Mouse (Mus musculus) embryonic facial prominence, embryonic 10.5 days (tissue): ENCODE results near the gene Apbb1. TPM values are rescaled to one million over a fixed set of nuclear protein-coding genes. Genes with fewer than 3 reads are reported as not detected.

Experiments
- DNase-seq: peaks from one replicate; pipeline ENCODE4 v3.0.0-alpha.2; 2017; ENCODE audit warnings: low spot score
- H3K27ac ChIP-seq: fragments of 300-500 bp; sonication (generic); replicated peaks from 2 replicates; pipeline ENCODE4 v1.5.1; 2016; ENCODE audit warnings: mild to moderate bottlenecking
- H3K27me3 ChIP-seq: fragments of 300-500 bp; sonication (generic); replicated peaks from 2 replicates; pipeline ENCODE4 v1.6.1; 2016; ENCODE audit warnings: low read depth, mild to moderate bottlenecking; ENCODE audit not compliant: poor library complexity, severe bottlenecking
- H3K36me3 ChIP-seq: fragments of 300-500 bp; sonication (generic); replicated peaks from 2 replicates; pipeline ENCODE4 v1.6.1; 2016; ENCODE audit warnings: mild to moderate bottlenecking, moderate library complexity
- H3K4me1 ChIP-seq: fragments of 300-500 bp; sonication (generic); 2 replicates; pipeline ENCODE4 v1.6.1; 2016
- H3K4me3 ChIP-seq: fragments of 300-500 bp; sonication (generic); 2 replicates; pipeline ENCODE4 v1.5.1; 2016; ENCODE audit warnings: mild to moderate bottlenecking, moderate library complexity
- H3K9me3 ChIP-seq: fragments of 300-500 bp; sonication (generic); 2 replicates; pipeline ENCODE4 v1.6.1; 2016; ENCODE audit warnings: mild to moderate bottlenecking
- WGBS: fragments of 180-500 bp; shearing (Covaris S2); methylation state at CpG from one replicate; pipeline ENCODE4 v1.1.7; 2016; 5-methylcytosine and 5-hydroxymethylcytosine counted together
- polyA plus RNA-seq: library from polyadenylated mRNA; unstranded; fragments of >200 nt; fragmentation: Nextera tagmentation; extraction: Ambion mirVana; gene quantifications from 2 replicates; pipeline ENCODE4 v1.2.1, GENCODE M21; 2016

The Apbb1 gene
- polyA plus RNA-seq, 1 experiment from 2014 or later, result 94.9 TPM

DNA sequence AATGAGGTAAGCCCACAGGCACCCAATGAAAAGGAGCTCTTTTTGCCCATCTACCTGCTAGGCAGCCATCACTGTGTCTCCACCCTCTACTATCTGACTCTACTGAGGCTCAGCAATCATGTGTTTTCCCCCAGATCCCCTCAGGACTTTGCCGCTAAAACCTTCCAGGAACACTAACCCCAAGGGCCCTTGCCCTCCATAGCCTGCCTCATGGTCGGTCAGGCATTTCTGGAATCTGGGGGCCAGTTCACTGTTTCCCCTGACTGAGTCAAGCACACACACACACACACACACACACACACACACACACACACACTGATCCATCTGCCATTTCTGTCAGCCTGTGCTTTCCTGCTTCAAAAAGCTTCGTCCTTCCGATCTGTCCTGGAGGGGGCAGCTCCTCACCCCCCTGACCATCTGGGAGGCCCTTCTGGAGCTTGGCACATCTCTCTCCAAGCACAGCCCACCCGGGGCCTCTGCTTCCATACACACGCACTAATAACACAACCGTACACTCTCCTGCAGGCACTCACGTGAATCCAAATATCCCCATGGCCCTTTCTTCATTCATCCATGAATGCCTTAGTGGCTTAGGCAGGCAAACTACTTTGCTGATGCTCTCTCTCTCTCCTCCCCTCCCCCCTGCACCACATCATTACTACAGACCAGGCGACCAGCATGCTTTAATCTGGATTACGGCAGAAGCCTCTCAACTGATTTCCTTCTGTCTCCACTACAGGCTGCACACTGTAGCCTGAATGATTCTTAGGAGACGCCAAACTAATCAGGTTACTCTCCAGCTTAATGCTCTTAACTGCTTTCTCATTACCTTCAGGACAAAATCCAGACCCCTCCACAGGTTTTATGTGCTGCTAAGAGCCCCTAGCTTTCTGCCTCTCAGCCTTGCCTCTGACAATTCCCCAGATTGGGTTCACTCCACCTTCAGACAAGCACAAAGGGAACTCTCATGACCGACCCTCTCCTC, 11.6 kb downstream of the Apbb1 start:
- Histone ChIP-seq H3K4me3 (peak overlapping the region; percentile 8; the same call in 1 of the 2 replicates), H3K36me3 (peaks cover 60% of the 10 kb centered on the region), H3K4me1 (peaks cover 27% of the 10 kb centered on the region), H3K27me3 (no peaks in the 10 kb centered on the region), H3K9me3 (no peaks in the 10 kb centered on the region), H3K27ac (no peak overlapping the region; the same call in 1 of the 2 replicates)
- peak; percentile 15 for DNase-seq
- WGBS, result 23% methylated on average over 12 of the region's 12 CpGs

DNA sequence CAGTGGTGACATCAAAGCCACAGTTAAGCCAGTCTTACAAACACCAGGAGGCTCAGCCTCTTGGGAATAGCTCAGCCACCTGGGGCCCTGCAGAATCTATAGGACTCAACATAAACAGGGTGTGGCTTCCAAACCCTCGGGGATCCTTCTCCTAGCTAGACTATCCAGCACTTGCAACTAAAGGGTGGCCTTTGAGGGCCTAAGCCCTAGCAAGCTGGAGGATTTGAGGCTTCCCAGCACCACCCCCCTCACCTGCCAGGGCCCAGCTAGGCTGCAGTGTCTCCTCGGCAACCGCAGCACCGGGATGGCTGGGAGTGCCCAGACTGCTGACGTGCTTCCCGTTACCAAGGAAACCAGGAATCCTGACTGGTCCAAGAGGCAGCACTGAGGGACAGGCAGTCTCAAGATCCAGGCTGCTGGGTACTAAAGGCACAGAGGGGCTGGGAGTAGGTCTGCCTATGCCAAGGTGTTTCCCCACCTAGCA, 12.4 kb downstream of the Apbb1 start:
- H3K27me3 ChIP-seq, result no peaks in the 10 kb centered on the region
- DNase-seq, result peak; percentile 65
- WGBS, result 7% methylated on average over 6 of the region's 6 CpGs
- peaks cover 60% of the 10 kb centered on the region for H3K36me3 ChIP-seq
- H3K9me3 ChIP-seq, result no peaks in the 10 kb centered on the region
- peaks cover 27% of the 10 kb centered on the region for H3K4me1 ChIP-seq
- H3K27ac ChIP-seq, result peak overlapping the region; percentile 48; the same call in 1 of the 2 replicates
- peak overlapping the region; percentile 28; the same call in 1 of the 2 replicates for H3K4me3 ChIP-seq

DNA sequence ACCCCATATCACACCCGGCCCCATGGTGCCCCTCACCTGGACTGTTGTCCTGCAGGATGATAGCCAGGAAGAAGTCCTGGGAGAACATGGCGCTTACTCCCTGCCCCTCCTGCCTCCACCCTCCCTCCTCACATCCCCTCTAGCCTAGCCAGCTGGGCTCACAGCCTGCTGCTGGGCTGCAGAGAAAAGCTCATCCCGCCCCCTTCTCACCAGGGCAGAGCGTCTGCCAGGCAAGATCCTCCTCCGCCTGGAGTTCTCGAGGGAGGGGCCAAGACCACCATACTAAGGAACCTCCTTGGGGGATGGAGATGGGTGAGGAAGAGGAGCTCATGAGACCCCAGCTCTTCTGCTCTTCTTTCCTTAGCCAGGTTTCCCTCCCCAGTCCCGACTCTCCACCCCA, 12.9 kb downstream of the Apbb1 start:
- WGBS, result 23% methylated on average over 7 of the region's 7 CpGs
- peaks cover 60% of the 10 kb centered on the region for H3K36me3 ChIP-seq
- H3K27me3 ChIP-seq, result no peaks in the 10 kb centered on the region
- peak overlapping the region; percentile 28; the same call in 1 of the 2 replicates for H3K4me3 ChIP-seq
- no peaks in the 10 kb centered on the region for H3K9me3 ChIP-seq
- peaks cover 27% of the 10 kb centered on the region for H3K4me1 ChIP-seq
- peak overlapping the region; percentile 48; the same call in 1 of the 2 replicates for H3K27ac ChIP-seq
- DNase-seq, result no peak

DNA sequence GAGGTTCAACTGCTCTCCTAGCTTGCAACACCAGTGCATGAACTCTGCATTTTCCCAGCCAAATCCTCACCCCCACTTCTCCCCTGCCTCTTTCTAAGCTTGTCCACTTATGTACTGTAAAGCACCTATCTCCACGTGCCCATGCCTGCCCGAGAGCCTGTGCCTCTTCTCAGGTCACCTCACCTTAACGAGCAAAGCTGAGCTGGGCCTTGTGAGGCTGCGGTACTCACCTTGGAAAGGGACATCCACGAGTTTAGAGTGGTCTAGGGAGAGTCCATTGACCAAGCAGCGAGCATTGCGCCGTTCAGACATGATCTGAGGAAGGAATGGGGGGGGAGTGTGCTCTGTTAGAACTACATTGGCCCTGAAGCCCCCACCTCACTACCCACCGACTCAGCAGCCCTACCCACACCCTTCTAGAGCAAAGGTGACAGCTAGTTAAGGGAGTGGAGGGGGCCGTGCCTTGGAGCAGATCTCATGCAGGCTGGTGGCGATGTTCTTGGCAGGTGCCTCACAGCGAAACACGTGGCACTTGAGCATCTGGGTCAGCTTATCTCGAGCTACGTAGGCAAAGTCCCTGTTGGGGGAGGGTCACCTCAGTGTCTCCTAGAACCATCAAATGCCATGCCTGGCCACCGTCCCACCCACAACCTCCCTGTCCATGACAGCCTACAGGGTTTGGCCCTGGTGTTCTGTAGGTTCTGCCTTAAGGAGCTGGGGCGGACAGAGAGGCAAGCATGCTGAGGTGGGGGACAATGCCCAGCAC, 16.2 kb downstream of the Apbb1 start:
- Histone ChIP-seq H3K4me3 (no peak overlapping the region), H3K36me3 (peaks cover 73% of the 10 kb centered on the region), H3K9me3 (no peaks in the 10 kb centered on the region), H3K4me1 (peaks cover 20% of the 10 kb centered on the region), H3K27ac (no peak overlapping the region), H3K27me3 (no peaks in the 10 kb centered on the region)
- 85% methylated on average over 17 of the region's 17 CpGs for WGBS
- no peak for DNase-seq

DNA sequence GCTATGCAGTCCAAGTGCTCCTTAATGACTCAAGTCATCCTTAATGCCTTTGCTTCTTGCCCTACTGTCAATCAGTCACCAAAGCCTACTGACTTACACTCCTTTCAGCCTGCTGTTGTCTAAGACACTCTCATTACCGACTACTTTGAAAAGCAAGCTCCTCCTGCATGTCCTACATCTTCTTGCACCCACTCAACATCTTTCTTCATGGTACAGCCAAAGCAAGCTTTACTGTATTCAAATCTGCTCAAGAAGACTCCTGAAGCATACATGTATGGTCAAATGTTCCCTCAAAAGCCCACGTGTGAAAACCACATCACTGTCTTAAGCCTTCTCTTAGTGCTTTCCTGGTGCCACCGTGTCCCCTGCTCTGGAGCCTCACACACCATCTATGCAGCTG, 18.1 kb downstream of the Apbb1 start:
- Histone ChIP-seq H3K4me1 (peaks cover 1% of the 10 kb centered on the region), H3K4me3 (no peak overlapping the region), H3K27me3 (no peaks in the 10 kb centered on the region), H3K9me3 (no peaks in the 10 kb centered on the region), H3K36me3 (peaks cover 92% of the 10 kb centered on the region), H3K27ac (no peak overlapping the region)
- WGBS, result 88% methylated on average over 3 of the region's 3 CpGs
- DNase-seq, result no peak

DNA sequence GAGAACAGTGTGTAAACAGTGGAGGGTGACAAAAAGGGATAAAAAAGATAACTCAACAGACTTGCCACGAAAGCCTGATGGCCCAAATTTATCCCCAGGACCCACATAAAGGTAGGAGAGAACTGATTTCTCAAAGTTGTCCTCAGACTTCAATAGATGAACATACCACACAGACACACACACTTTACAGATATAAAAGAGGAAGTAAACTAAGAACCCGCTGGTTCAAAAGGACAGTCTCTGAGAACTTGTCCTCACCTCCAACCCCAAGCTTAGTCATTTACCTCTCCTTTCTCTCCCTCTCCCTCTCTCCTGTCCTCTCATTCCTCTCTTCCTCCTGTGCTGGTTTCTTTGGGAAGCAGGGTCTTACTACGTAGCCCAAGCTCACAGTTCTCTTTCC, 19.1 kb downstream of the Apbb1 start:
- Histone ChIP-seq H3K27ac (no peak overlapping the region), H3K36me3 (peaks cover 95% of the 10 kb centered on the region), H3K9me3 (no peaks in the 10 kb centered on the region), H3K4me3 (no peak overlapping the region), H3K27me3 (no peaks in the 10 kb centered on the region), H3K4me1 (no peaks in the 10 kb centered on the region)
- WGBS, result 88% methylated on average over 3 of the region's 3 CpGs
- no peak for DNase-seq

DNA sequence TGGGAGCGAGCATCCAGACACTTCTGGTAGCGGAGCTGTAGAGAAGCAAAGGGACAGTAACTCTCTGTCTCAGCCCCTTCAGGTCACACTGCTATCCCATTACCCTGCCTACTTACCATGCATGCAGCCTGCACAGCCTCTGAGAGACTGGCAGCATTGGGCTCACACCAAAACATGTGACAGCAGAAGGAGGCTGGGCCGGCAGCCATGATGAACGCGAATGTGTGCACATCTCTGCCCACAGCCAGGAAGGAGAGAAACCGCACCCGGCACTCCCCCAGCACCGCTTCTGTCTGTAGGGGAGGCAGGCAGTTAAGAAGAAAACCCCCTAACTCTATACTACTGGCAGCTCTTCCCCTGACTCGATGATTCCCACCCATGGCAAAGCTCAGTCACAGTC, 22.4 kb downstream of the Apbb1 start:
- Histone ChIP-seq H3K4me3 (no peak overlapping the region), H3K36me3 (peaks cover 76% of the 10 kb centered on the region), H3K9me3 (no peaks in the 10 kb centered on the region), H3K27me3 (no peaks in the 10 kb centered on the region), H3K4me1 (peaks cover 18% of the 10 kb centered on the region), H3K27ac (no peak overlapping the region)
- no peak for DNase-seq
- WGBS, result 92% methylated on average over 9 of the region's 9 CpGs

DNA sequence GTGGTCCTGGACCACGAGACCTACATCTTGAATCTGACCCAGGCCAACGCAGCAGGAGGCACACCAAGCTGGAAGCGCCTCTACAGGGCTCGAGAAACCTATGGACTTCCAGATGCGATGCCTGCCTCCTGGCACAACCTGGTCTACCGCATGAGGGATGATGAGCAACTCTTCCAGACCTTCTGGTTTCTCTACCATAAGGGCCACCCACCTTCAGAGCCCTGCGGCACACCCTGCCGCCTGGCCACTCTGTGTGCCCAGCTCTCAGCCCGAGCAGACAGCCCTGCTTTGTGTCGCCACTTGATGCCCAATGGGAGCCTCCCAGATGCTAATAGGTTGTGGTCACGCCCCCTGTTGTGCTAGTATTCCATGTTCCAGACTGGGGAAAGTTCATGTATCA, 23.8 kb downstream of the Apbb1 start:
- 85% methylated on average over 11 of the region's 11 CpGs for WGBS
- H3K36me3 ChIP-seq, result peaks cover 65% of the 10 kb centered on the region
- no peak overlapping the region for H3K4me3 ChIP-seq
- H3K9me3 ChIP-seq, result no peaks in the 10 kb centered on the region
- H3K4me1 ChIP-seq, result peaks cover 24% of the 10 kb centered on the region
- DNase-seq, result no peak
- H3K27ac ChIP-seq, result no peak overlapping the region
- H3K27me3 ChIP-seq, result no peaks in the 10 kb centered on the region

DNA sequence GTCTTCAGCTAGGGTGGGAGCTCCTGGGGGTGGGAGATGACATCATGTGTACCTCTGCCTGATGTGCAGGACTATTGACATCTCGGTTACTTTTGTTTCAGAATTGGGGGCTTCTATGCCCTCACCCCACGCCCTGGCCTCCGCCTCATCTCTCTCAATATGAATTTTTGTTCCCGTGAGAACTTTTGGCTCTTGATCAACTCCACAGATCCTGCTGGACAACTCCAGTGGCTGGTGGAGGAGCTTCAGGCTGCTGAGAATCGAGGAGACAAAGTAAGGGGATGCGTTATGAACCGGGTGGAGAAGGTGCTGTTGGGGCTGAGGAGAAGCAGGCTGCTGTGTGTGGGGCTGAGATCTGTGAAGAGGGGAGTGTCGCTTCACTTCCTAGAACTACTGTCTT, 25.0 kb downstream of the Apbb1 start:
- 87% methylated on average over 8 of the region's 8 CpGs for WGBS
- Histone ChIP-seq H3K4me3 (no peak overlapping the region), H3K9me3 (no peaks in the 10 kb centered on the region), H3K4me1 (peaks cover 24% of the 10 kb centered on the region), H3K27me3 (no peaks in the 10 kb centered on the region), H3K27ac (no peak overlapping the region), H3K36me3 (peaks cover 53% of the 10 kb centered on the region)
- no peak for DNase-seq

DNA sequence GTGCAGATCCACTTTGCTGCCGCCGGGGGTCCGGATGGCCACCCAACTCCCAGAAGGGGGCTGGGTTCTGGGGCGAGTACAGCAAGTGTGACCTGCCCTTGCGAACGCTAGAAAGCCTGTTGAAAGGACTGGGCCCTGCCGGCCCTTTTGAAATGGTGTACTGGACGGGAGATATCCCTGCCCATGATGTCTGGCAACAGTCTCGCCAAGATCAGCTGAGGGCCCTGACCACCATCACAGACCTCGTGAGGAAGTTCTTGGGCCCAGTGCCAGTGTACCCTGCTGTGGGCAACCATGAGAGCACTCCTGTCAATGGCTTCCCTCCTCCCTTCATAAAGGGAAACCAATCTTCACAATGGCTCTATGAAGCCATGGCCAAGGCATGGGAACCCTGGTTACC, 25.9 kb downstream of the Apbb1 start:
- no peaks in the 10 kb centered on the region for H3K27me3 ChIP-seq
- H3K4me3 ChIP-seq, result peak overlapping the region; percentile 68; the same call in 1 of the 2 replicates
- no peak for DNase-seq
- H3K4me1 ChIP-seq, result peaks cover 24% of the 10 kb centered on the region
- H3K36me3 ChIP-seq, result peaks cover 45% of the 10 kb centered on the region
- no peaks in the 10 kb centered on the region for H3K9me3 ChIP-seq
- H3K27ac ChIP-seq, result no peak overlapping the region
- 88% methylated on average over 10 of the region's 10 CpGs for WGBS

DNA sequence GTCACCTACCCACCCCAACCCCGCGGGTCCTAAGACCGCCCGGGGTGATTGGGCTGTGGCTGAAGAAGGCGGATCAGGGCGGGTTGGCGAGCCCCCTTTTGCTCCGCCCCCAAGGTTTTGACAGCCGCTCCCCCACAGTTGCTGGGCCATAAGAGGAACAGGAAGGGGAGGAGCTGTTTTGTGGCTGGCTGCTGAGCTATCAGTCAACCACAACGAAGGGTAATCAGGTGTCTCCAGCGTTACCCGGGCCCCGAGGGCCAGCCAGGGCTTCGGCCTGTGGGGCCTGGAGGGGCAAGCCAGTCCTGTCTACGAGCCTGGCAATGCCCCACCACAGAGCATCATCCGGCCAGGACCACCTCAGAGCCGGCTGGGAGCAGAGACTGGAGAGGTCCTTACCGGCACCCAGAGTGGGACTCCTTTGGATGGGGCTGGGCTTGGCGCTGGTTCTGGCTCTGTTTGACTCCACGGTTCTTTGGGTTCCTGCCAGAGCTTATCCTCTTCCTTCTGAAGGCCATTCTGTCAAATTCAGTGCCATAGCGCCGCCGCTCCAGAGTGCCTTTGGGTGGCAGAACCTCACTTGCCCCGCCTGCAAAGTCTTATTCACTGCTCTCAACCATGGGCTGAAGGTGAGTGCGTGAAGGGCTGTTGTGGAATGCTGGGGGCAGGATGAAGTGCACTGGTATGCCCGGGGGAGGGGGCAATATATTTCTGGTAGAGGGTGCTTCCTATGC, 27.1 kb downstream of the Apbb1 start, which contains the start of gene Smpd1:
Gene Smpd1, plus strand, starts transcription at position 149 of the 731 bp plus-strand sequence.
- Histone ChIP-seq H3K27ac (peak within 1 kb of the TSS; percentile 84), H3K4me1 (peaks cover 26% of the 10 kb centered on the region), H3K36me3 (peaks cover 35% of the 10 kb centered on the region), H3K4me3 (peak within 1 kb of the TSS; percentile 68), H3K9me3 (no peaks in the 10 kb centered on the region), H3K27me3 (no peaks in the 10 kb centered on the region)
- 6% methylated on average over 26 of the region's 26 CpGs for WGBS
- DNase-seq, result peak; percentile 91
